22 mouse cellular contexts compared by ENCODE assay signal in genomic region chrX:153323105-153323504, GRCm38 (mm10).
"Had no signal": no experiment of that assay in that cellular context is flagged by ENCODE, and none has a peak within 500 bp of the region (broad histone marks: within the 10 kb centered on the region; RNA-seq: fewer than 3 reads in every experiment).

No protein-coding gene starts in this region.

- H3K9ac ChIP-seq: heart, embryonic 13.5 days; heart, embryonic 15.5 days; hindbrain, embryonic 13.5 days; hindbrain, embryonic 15.5 days; limb, embryonic 13.5 days; limb, embryonic 15.5 days; liver, embryonic 12.5 days; liver, embryonic 14.5 days had no signal

- H3K36me3 ChIP-seq: heart, embryonic 13.5 days; heart, embryonic 15.5 days; hindbrain, embryonic 13.5 days; hindbrain, embryonic 15.5 days; limb, embryonic 13.5 days; limb, embryonic 15.5 days; liver, embryonic 12.5 days had no signal

- H3K27ac ChIP-seq: heart, adult 2 months; heart, embryonic 13.5 days; heart, embryonic 15.5 days; hindbrain, embryonic 13.5 days; hindbrain, embryonic 15.5 days; hindbrain, postnatal 0 days; kidney, postnatal 0 days; layer of hippocampus, adult 2 months; limb, embryonic 13.5 days; limb, embryonic 15.5 days; liver, embryonic 12.5 days; liver, embryonic 14.5 days had no signal

- DNase-seq: gastrocnemius, postnatal 14 days; gastrocnemius, postnatal 36 days; heart, adult 11 months; heart, adult 2 months; heart, postnatal 14 days; heart, postnatal 36 days; kidney, adult 18-20 months; kidney, adult 8-10 months; kidney, postnatal 36 days; left cerebral cortex, postnatal 4 days had no signal

- H3K4me1 ChIP-seq: heart, embryonic 13.5 days; heart, embryonic 15.5 days; hindbrain, embryonic 13.5 days; hindbrain, embryonic 15.5 days; limb, embryonic 13.5 days; limb, embryonic 15.5 days; liver, embryonic 12.5 days had no signal

- H3K4me3 ChIP-seq: heart, adult 2 months; heart, embryonic 13.5 days; heart, embryonic 15.5 days; hindbrain, embryonic 13.5 days; hindbrain, embryonic 15.5 days; layer of hippocampus, adult 2 months; limb, embryonic 13.5 days; limb, embryonic 15.5 days; liver, embryonic 12.5 days had no signal

- H3K4me2 ChIP-seq: heart, embryonic 11.5 days; heart, embryonic 13.5 days; heart, embryonic 15.5 days; hindbrain, embryonic 13.5 days; hindbrain, embryonic 15.5 days; limb, embryonic 13.5 days; limb, embryonic 15.5 days; liver, embryonic 12.5 days had no signal

- H3K27me3 ChIP-seq: heart, embryonic 13.5 days; heart, embryonic 15.5 days; hindbrain, embryonic 13.5 days; hindbrain, embryonic 15.5 days; limb, embryonic 13.5 days; limb, embryonic 15.5 days; liver, embryonic 12.5 days had no signal

- ATAC-seq: hindbrain, postnatal 0 days; liver, embryonic 12.5 days had no signal

- H3K9me3 ChIP-seq: heart, embryonic 13.5 days; heart, embryonic 15.5 days; hindbrain, embryonic 13.5 days; hindbrain, embryonic 15.5 days; limb, embryonic 13.5 days; limb, embryonic 15.5 days; liver, embryonic 12.5 days had no signal
